Mouse (Mus musculus) embryonic facial prominence, embryonic 14.5 days (tissue): ENCODE results near the gene Preb. TPM values are rescaled to one million over a fixed set of nuclear protein-coding genes. Genes with fewer than 3 reads are reported as not detected.

Experiments
- ATAC-seq: fragments of 200-750 bp; cut with Nextera tagmentation; 2 replicates; pipeline ENCODE4 v1.8.0; 2017; ENCODE audit warnings: low read depth, moderate number of reproducible peaks, moderate TSS enrichment
- DNase-seq: peaks from one replicate; pipeline ENCODE4 v3.0.0-alpha.2; 2015; ENCODE audit warnings: low spot score
- H3K27ac ChIP-seq: fragments of 300-500 bp; sonication (generic); replicated peaks from 2 replicates; pipeline ENCODE4 v1.5.1; 2014; ENCODE audit warnings: low read depth, mild to moderate bottlenecking, low read length, moderate library complexity
- H3K27me3 ChIP-seq: fragments of 300-500 bp; sonication (generic); replicated peaks from 2 replicates; pipeline ENCODE4 v1.6.1; 2014; ENCODE audit warnings: low read length; ENCODE audit not compliant: control insufficient read depth, insufficient read depth
- H3K36me3 ChIP-seq: fragments of 300-500 bp; sonication (generic); 2 replicates; pipeline ENCODE4 v1.6.1; 2014; ENCODE audit warnings: low read length, mixed read lengths; ENCODE audit not compliant: control insufficient read depth, insufficient read depth
- H3K4me1 ChIP-seq: fragments of 300-500 bp; sonication (generic); 2 replicates; pipeline ENCODE4 v1.6.1; 2014; ENCODE audit warnings: antibody characterized with exemption, low read length; ENCODE audit not compliant: control insufficient read depth, insufficient read depth
- H3K4me2 ChIP-seq: fragments of 300-500 bp; sonication (generic); 2 replicates; pipeline ENCODE4 v1.6.1; 2014; ENCODE audit warnings: low read depth, mild to moderate bottlenecking, low read length, moderate library complexity, mixed read lengths
- H3K4me3 ChIP-seq: fragments of 300-500 bp; sonication (generic); 2 replicates; pipeline ENCODE4 v1.5.1; 2014; ENCODE audit warnings: low read depth, mild to moderate bottlenecking, low read length
- H3K9ac ChIP-seq: fragments of 300-500 bp; sonication (generic); 2 replicates; pipeline ENCODE4 v1.6.1; 2014; ENCODE audit warnings: low read depth, mild to moderate bottlenecking, low read length, moderate library complexity, mixed read lengths
- H3K9me3 ChIP-seq: fragments of 300-500 bp; sonication (generic); 2 replicates; pipeline ENCODE4 v1.6.1; 2016; ENCODE audit warnings: low read length; ENCODE audit not compliant: control insufficient read depth
- WGBS: fragments of 180-500 bp; shearing (Covaris S2); extraction: QIAGEN DNeasy Blood & Tissue Kit; methylation state at CpG from one replicate; pipeline ENCODE4 v1.1.7; 2014; 5-methylcytosine and 5-hydroxymethylcytosine counted together
- polyA plus RNA-seq: library from polyadenylated mRNA; unstranded; fragments of >200 nt; fragmentation: Nextera tagmentation; extraction: Ambion mirVana; gene quantifications from 2 replicates; pipeline ENCODE4 v1.2.1, GENCODE M21; 2014

The Preb gene
- polyA plus RNA-seq, 1 experiment from 2014 or later: 85.3 TPM

DNA sequence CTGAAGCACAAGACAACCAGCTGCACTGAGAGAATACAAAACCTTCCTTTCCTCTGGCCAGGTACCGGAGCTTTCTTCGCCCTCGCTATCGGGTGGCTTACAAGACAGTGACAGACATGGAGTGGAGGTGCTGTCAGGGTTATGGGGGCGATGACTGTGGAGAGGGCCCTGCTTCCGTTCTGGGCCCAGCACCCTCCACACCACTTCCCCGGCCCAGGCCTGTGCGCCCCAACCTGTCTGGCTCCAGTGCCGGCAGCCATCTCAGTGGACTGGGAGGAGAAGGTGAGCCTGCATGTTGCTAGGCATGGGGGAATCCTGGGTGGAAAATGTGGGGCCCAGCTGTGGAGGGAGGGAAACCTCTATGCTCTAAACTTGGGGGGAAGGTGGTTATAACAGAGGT lies 44.7 kb downstream of the Preb start:
- no peak; the same call in 1 of the 2 replicates for ATAC-seq
- H3K36me3 ChIP-seq: peaks cover 37% of the 10 kb centered on the region
- no peaks in the 10 kb centered on the region for H3K9me3 ChIP-seq
- peak overlapping the region; percentile 58 for H3K4me3 ChIP-seq
- H3K4me1 ChIP-seq: peaks cover 31% of the 10 kb centered on the region
- 37% methylated on average over 6 of the region's 9 CpGs for WGBS
- no peak for DNase-seq
- peak overlapping the region; percentile 73 for H3K9ac ChIP-seq
- H3K4me2 ChIP-seq: peak overlapping the region; percentile 83
- peak overlapping the region; percentile 97 for H3K27ac ChIP-seq
- no peaks in the 10 kb centered on the region for H3K27me3 ChIP-seq

DNA sequence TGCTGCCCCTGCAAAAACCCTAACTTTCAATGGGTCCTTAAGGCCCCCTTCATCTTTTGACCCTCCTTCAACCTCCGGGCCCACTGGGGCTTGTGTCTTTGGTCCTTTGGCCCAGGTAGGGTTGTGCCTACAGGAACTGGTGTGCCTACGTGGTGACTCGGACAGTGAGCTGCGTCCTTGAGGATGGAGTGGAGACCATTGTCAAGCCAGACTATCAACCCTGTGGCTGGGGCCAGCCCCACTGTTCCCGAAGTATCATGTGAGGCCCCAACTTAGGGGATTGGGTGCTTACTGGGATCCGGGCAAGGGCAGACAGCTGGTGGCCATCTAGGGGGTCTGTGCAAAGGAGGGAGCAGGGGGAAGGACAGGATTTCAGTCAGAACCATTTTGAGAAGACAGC lies 45.3 kb downstream of the Preb start:
- peaks cover 36% of the 10 kb centered on the region for H3K4me1 ChIP-seq
- H3K27me3 ChIP-seq: no peaks in the 10 kb centered on the region
- H3K36me3 ChIP-seq: peaks cover 31% of the 10 kb centered on the region
- peak overlapping the region; percentile 58 for H3K4me3 ChIP-seq
- no peaks in the 10 kb centered on the region for H3K9me3 ChIP-seq
- peak overlapping the region; percentile 73 for H3K9ac ChIP-seq
- ATAC-seq (no peak), DNase-seq (no peak)
- 31% methylated on average over 6 of the region's 6 CpGs for WGBS
- peak overlapping the region; percentile 83 for H3K4me2 ChIP-seq
- H3K27ac ChIP-seq: peak overlapping the region; percentile 97

GRCm38 (mm10) chr5:30914101-30914635 lies 46.0 kb downstream of the Preb start:
- DNase-seq: no peak
- H3K4me3 ChIP-seq: peak overlapping the region; percentile 58
- H3K4me2 ChIP-seq: peak overlapping the region; percentile 83
- H3K9ac ChIP-seq: peak overlapping the region; percentile 73
- H3K9me3 ChIP-seq: no peaks in the 10 kb centered on the region
- no peak for ATAC-seq
- H3K36me3 ChIP-seq: peaks cover 24% of the 10 kb centered on the region
- peak overlapping the region; percentile 97 for H3K27ac ChIP-seq
- 14% methylated on average over 7 of the region's 7 CpGs for WGBS
- H3K27me3 ChIP-seq: no peaks in the 10 kb centered on the region
- H3K4me1 ChIP-seq: peaks cover 42% of the 10 kb centered on the region

- Histone ChIP-seq H3K27me3 (no peaks in the 10 kb centered on the region), H3K36me3 (peaks cover 15% of the 10 kb centered on the region), H3K4me1 (peaks cover 51% of the 10 kb centered on the region), H3K27ac (peak within 1 kb of the TSS; percentile 97), H3K4me3 (peak within 1 kb of the TSS; percentile 58), H3K4me2 (peak within 1 kb of the TSS; percentile 83), H3K9me3 (no peaks in the 10 kb centered on the region), H3K9ac (peak within 1 kb of the TSS; percentile 73)
- DNase-seq: peak; percentile 95
- peak; percentile 64 for ATAC-seq
- WGBS: 8% methylated on average over 13 of the region's 13 CpGs
These were observed 46.9 kb downstream of the Preb start, which contains the start of gene Emilin1 for GRCm38 (mm10) chr5:30913060-30913841. Gene Emilin1 (plus strand): TSS chr5:30913402.

- H3K4me2 ChIP-seq: peak overlapping the region; percentile 83; the same call in 1 of the 2 replicates
- ATAC-seq: no peak
- WGBS: 27% methylated on average over 5 of the region's 5 CpGs
- H3K36me3 ChIP-seq: peaks cover 4% of the 10 kb centered on the region
- no peak overlapping the region for H3K4me3 ChIP-seq
- H3K9ac ChIP-seq: 0 out of 2 replicates have a peak overlapping the region, but pooled peaks have one; percentile 73
- no peaks in the 10 kb centered on the region for H3K9me3 ChIP-seq
- no peaks in the 10 kb centered on the region for H3K27me3 ChIP-seq
- H3K4me1 ChIP-seq: peaks cover 55% of the 10 kb centered on the region
- peak overlapping the region; percentile 97 for H3K27ac ChIP-seq
- DNase-seq: no peak
These were observed 48.0 kb downstream of the Preb start for GRCm38 (mm10) chr5:30912156-30912555.

- Histone ChIP-seq H3K27ac (peak overlapping the region; percentile 97), H3K4me3 (no peak overlapping the region), H3K4me2 (no peak overlapping the region), H3K4me1 (peaks cover 55% of the 10 kb centered on the region), H3K9ac (no peak overlapping the region), H3K36me3 (peaks cover 7% of the 10 kb centered on the region), H3K27me3 (no peaks in the 10 kb centered on the region), H3K9me3 (no peaks in the 10 kb centered on the region)
- no peak for ATAC-seq
- DNase-seq: no peak
These were observed 49.7 kb downstream of the Preb start for GRCm38 (mm10) chr5:30910481-30910880.

GRCm38 (mm10) chr5:30909863-30910262 lies 50.3 kb downstream of the Preb start:
- peaks cover 55% of the 10 kb centered on the region for H3K4me1 ChIP-seq
- 73% methylated on average over 7 of the region's 7 CpGs for WGBS
- no peak overlapping the region for H3K4me2 ChIP-seq
- no peak overlapping the region for H3K4me3 ChIP-seq
- H3K9ac ChIP-seq: no peak overlapping the region
- DNase-seq: no peak
- peaks cover 13% of the 10 kb centered on the region for H3K36me3 ChIP-seq
- H3K27me3 ChIP-seq: no peaks in the 10 kb centered on the region
- peak overlapping the region; percentile 97 for H3K27ac ChIP-seq
- no peaks in the 10 kb centered on the region for H3K9me3 ChIP-seq
- ATAC-seq: no peak

DNA sequence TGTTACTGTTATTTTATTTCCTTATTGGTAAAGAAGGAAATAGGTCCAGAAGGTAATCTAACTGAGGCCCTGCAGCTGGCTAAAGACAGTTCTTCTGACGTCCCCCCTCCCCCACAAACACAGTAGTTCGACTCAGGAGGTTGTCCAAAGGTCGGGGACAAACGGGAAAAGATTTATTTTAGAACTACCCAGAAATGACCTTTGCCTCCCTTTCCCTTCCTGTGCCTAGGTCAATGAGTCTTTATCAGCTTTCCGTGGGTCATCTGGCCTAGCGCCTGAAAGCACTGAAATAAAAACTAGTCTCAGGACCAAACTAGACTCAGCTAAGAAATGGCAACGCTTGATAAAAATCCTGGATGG lies 50.9 kb downstream of the Preb start:
- peaks cover 55% of the 10 kb centered on the region for H3K4me1 ChIP-seq
- peak overlapping the region; percentile 97 for H3K27ac ChIP-seq
- no peak for DNase-seq
- peaks cover 19% of the 10 kb centered on the region for H3K36me3 ChIP-seq
- no peaks in the 10 kb centered on the region for H3K27me3 ChIP-seq
- no peak overlapping the region for H3K4me3 ChIP-seq
- 25% methylated on average over 7 of the region's 7 CpGs for WGBS
- H3K9ac ChIP-seq: no peak overlapping the region
- H3K9me3 ChIP-seq: no peaks in the 10 kb centered on the region
- no peak for ATAC-seq
- H3K4me2 ChIP-seq: peak overlapping the region; percentile 96
